Mouse (Mus musculus): ENCODE data around the gene Camk1. TPM values are rescaled to one million over a fixed set of nuclear protein-coding genes. Genes with fewer than 3 reads are reported as not detected.

The Camk1 gene
- polyA plus RNA-seq, 1 experiment from 2014 or later = 79.6 TPM

- H3K27me3 ChIP-seq = no peaks in the 10 kb centered on the region
- ATAC-seq (ENCODE audit: low FRiP score) = no peak
- peak overlapping the region; percentile 95 for H3K27ac ChIP-seq
- H3K4me2 ChIP-seq = peak overlapping the region; percentile 97
- H3K36me3 ChIP-seq = peaks cover 58% of the 10 kb centered on the region
- H3K4me3 ChIP-seq = peak overlapping the region; percentile 87
- peak overlapping the region; percentile 93 for H3K9ac ChIP-seq
- no peaks in the 10 kb centered on the region for H3K9me3 ChIP-seq
- H3K4me1 ChIP-seq (replicated peaks) = peaks cover 28% of the 10 kb centered on the region
- 11% methylated on average over 7 of the region's 7 CpGs for WGBS
Observed at GRCm38 (mm10) chr6:113377172-113377495, 33.4 kb upstream of the Camk1 start.

- H3K4me2 ChIP-seq = no peak overlapping the region
- 93% methylated on average over 4 of the region's 4 CpGs for WGBS
- no peaks in the 10 kb centered on the region for H3K9me3 ChIP-seq
- no peak for ATAC-seq (ENCODE audit: low FRiP score)
- H3K4me3 ChIP-seq = no peak overlapping the region
- H3K4me1 ChIP-seq (replicated peaks) = peaks cover 14% of the 10 kb centered on the region
- H3K9ac ChIP-seq = no peak overlapping the region
- peaks cover 75% of the 10 kb centered on the region for H3K36me3 ChIP-seq
- H3K27ac ChIP-seq = no peak overlapping the region
- H3K27me3 ChIP-seq = no peaks in the 10 kb centered on the region
Observed at GRCm38 (mm10) chr6:113373491-113373890, 29.7 kb upstream of the Camk1 start.

- Histone ChIP-seq H3K9me3 (no peaks in the 10 kb centered on the region), H3K9ac (no peak overlapping the region), H3K4me1 (replicated peaks) (no peaks in the 10 kb centered on the region), H3K36me3 (peaks cover 86% of the 10 kb centered on the region), H3K27me3 (no peaks in the 10 kb centered on the region), H3K4me3 (no peak overlapping the region), H3K4me2 (no peak overlapping the region), H3K27ac (no peak overlapping the region)
- WGBS = 95% methylated on average over 20 of the region's 20 CpGs
- ATAC-seq (ENCODE audit: low FRiP score) = no peak
Observed at GRCm38 (mm10) chr6:113370194-113370929, 26.6 kb upstream of the Camk1 start.

GRCm38 (mm10) chr6:113368577-113368976 is 24.8 kb upstream of the Camk1 start:
- Histone ChIP-seq H3K4me3 (no peak overlapping the region), H3K9ac (no peak overlapping the region), H3K4me1 (replicated peaks) (no peaks in the 10 kb centered on the region), H3K27me3 (no peaks in the 10 kb centered on the region), H3K27ac (no peak overlapping the region; the same call in 1 of the 2 replicates), H3K4me2 (no peak overlapping the region), H3K36me3 (peaks cover 68% of the 10 kb centered on the region), H3K9me3 (no peaks in the 10 kb centered on the region)
- no peak for ATAC-seq (ENCODE audit: low FRiP score)
- 76% methylated on average over 5 of the region's 5 CpGs for WGBS

GRCm38 (mm10) chr6:113368124-113368523 is 24.3 kb upstream of the Camk1 start:
- ATAC-seq (ENCODE audit: low FRiP score) = no peak
- Histone ChIP-seq H3K4me3 (no peak overlapping the region), H3K36me3 (peaks cover 64% of the 10 kb centered on the region), H3K9me3 (no peaks in the 10 kb centered on the region), H3K4me2 (no peak overlapping the region), H3K4me1 (replicated peaks) (no peaks in the 10 kb centered on the region), H3K9ac (no peak overlapping the region), H3K27ac (peak overlapping the region; percentile 23; the same call in 1 of the 2 replicates), H3K27me3 (no peaks in the 10 kb centered on the region)
- WGBS = 89% methylated on average over 7 of the region's 7 CpGs

GRCm38 (mm10) chr6:113367574-113367973 is 23.8 kb upstream of the Camk1 start:
- peaks cover 58% of the 10 kb centered on the region for H3K36me3 ChIP-seq

GRCm38 (mm10) chr6:113366639-113367038 is 22.9 kb upstream of the Camk1 start:
- Histone ChIP-seq H3K4me2 (no peak overlapping the region), H3K4me1 (replicated peaks) (no peaks in the 10 kb centered on the region), H3K27ac (no peak overlapping the region), H3K36me3 (peaks cover 49% of the 10 kb centered on the region), H3K27me3 (no peaks in the 10 kb centered on the region), H3K9ac (no peak overlapping the region), H3K9me3 (no peaks in the 10 kb centered on the region), H3K4me3 (no peak overlapping the region)
- WGBS = 92% methylated on average over 6 of the region's 6 CpGs
- no peak for ATAC-seq (ENCODE audit: low FRiP score)

More at GRCm38 (mm10) chr6:113367574-113367973, 23.8 kb upstream of the Camk1 start:
- Histone ChIP-seq H3K4me1 (replicated peaks) (no peaks in the 10 kb centered on the region), H3K9me3 (no peaks in the 10 kb centered on the region), H3K9ac (no peak overlapping the region), H3K27ac (no peak overlapping the region), H3K27me3 (no peaks in the 10 kb centered on the region), H3K4me2 (no peak overlapping the region), H3K4me3 (no peak overlapping the region)
- no peak for ATAC-seq (ENCODE audit: low FRiP score)
- 100% methylated on average over 1 of the region's 1 CpGs for WGBS

- 65% methylated on average over 8 of the region's 8 CpGs for WGBS
- Histone ChIP-seq H3K36me3 (peaks cover 29% of the 10 kb centered on the region), H3K27me3 (no peaks in the 10 kb centered on the region), H3K9me3 (no peaks in the 10 kb centered on the region), H3K27ac (no peak overlapping the region), H3K4me3 (no peak overlapping the region), H3K4me2 (no peak overlapping the region), H3K9ac (no peak overlapping the region), H3K4me1 (replicated peaks) (no peaks in the 10 kb centered on the region)
- ATAC-seq (ENCODE audit: low FRiP score) = no peak
Observed at GRCm38 (mm10) chr6:113364518-113365135, 20.8 kb upstream of the Camk1 start.

- ATAC-seq (ENCODE audit: low FRiP score) = no peak
- Histone ChIP-seq H3K27ac (no peak overlapping the region), H3K9me3 (no peaks in the 10 kb centered on the region), H3K9ac (no peak overlapping the region), H3K27me3 (0 out of 2 replicates have a peak, but pooled peaks cover 3% of the 10 kb centered on the region), H3K4me2 (no peak overlapping the region), H3K4me1 (replicated peaks) (no peaks in the 10 kb centered on the region), H3K4me3 (no peak overlapping the region), H3K36me3 (peaks cover 13% of the 10 kb centered on the region)
- WGBS = 82% methylated on average over 1 of the region's 1 CpGs
Observed at GRCm38 (mm10) chr6:113362241-113362640, 18.5 kb upstream of the Camk1 start.

- no peak overlapping the region for H3K9ac ChIP-seq
- no peak for ATAC-seq (ENCODE audit: low FRiP score)
- no peak overlapping the region for H3K4me3 ChIP-seq
- H3K4me2 ChIP-seq = no peak overlapping the region
- H3K4me1 ChIP-seq (replicated peaks) = no peaks in the 10 kb centered on the region
- no peak overlapping the region for H3K27ac ChIP-seq
- no peaks in the 10 kb centered on the region for H3K9me3 ChIP-seq
- H3K36me3 ChIP-seq = peaks cover 6% of the 10 kb centered on the region
- 0 out of 2 replicates have a peak, but pooled peaks cover 3% of the 10 kb centered on the region for H3K27me3 ChIP-seq
- WGBS = 74% methylated on average over 4 of the region's 4 CpGs
Observed at GRCm38 (mm10) chr6:113361476-113361875, 17.7 kb upstream of the Camk1 start.

GRCm38 (mm10) chr6:113353696-113354095 is 9.9 kb upstream of the Camk1 start:
- Histone ChIP-seq H3K36me3 (no peaks in the 10 kb centered on the region), H3K9me3 (no peaks in the 10 kb centered on the region), H3K4me3 (no peak overlapping the region), H3K4me2 (no peak overlapping the region), H3K4me1 (replicated peaks) (no peaks in the 10 kb centered on the region), H3K27ac (no peak overlapping the region), H3K9ac (no peak overlapping the region), H3K27me3 (0 out of 2 replicates have a peak, but pooled peaks cover 1% of the 10 kb centered on the region)
- ATAC-seq (ENCODE audit: low FRiP score) = no peak
- WGBS = 78% methylated on average over 3 of the region's 3 CpGs

GRCm38 (mm10) chr6:113352820-113353219 is 9.0 kb upstream of the Camk1 start:
- Histone ChIP-seq H3K4me1 (replicated peaks) (no peaks in the 10 kb centered on the region), H3K9me3 (no peaks in the 10 kb centered on the region), H3K9ac (no peak overlapping the region), H3K4me3 (no peak overlapping the region), H3K4me2 (no peak overlapping the region), H3K36me3 (no peaks in the 10 kb centered on the region), H3K27me3 (no peaks in the 10 kb centered on the region), H3K27ac (no peak overlapping the region)
- WGBS = 75% methylated on average over 3 of the region's 3 CpGs
- ATAC-seq (ENCODE audit: low FRiP score) = no peak

GRCm38 (mm10) chr6:113351653-113352052 is 7.9 kb upstream of the Camk1 start:
- ATAC-seq (ENCODE audit: low FRiP score) = no peak
- H3K4me2 ChIP-seq = no peak overlapping the region
- H3K27ac ChIP-seq = no peak overlapping the region
- 65% methylated on average over 10 of the region's 10 CpGs for WGBS
- no peak overlapping the region for H3K9ac ChIP-seq
- H3K9me3 ChIP-seq = no peaks in the 10 kb centered on the region
- no peak overlapping the region for H3K4me3 ChIP-seq
- H3K4me1 ChIP-seq (replicated peaks) = no peaks in the 10 kb centered on the region
- no peaks in the 10 kb centered on the region for H3K36me3 ChIP-seq
- no peaks in the 10 kb centered on the region for H3K27me3 ChIP-seq

All from hindbrain, embryonic 13.5 days (tissue).